Comparison of ENCODE assay signal across 8 mouse cellular contexts in the genomic region with DNA sequence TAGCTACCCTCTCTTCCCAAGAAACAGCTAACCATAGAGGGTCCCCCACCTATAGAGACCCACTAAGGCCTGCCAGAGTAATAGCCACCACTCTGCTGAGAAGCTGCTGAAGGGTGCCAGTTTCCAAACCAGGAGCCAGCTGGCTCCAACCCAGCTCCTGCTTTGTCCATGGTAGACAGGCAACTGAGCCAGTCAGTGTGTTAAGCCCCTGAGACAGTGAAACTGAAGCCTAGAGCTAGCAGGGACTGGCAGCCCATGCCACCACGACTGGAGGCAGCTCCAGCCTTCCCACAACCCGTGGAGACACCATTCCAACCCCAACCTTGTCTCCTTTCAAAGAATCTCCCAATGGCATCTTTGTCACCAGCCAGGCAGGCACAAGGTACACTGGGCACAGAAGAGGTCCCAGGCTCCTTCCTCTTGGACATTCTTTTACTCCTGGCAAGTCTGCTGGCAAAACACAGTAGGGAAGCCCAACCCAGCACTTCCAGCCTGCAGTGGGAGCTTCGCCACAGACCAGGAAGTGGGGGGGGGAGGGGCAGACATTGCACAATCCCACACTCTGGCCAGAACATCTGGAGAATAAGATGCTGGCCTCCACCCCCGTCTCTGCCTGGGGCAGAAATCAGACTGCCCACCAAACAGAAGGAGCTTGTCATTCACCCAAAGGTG. TPM values are rescaled to one million over a fixed set of nuclear protein-coding genes. Genes with fewer than 3 reads are reported as not detected.
DNase-seq lines count a peak whose midpoint lies in the region; ATAC-seq and TF ChIP-seq lines count a peak whose summit lies in the region.

No protein-coding gene starts in this region.

- no peak for TF ChIP-seq POLR2A in liver, adult 2 months (IDR thresholded peaks at IDR 0.05; ENCODE audit: extremely low read depth, insufficient read depth, low read length)
- no peak for TF ChIP-seq POLR2A in myocyte (IDR thresholded peaks at IDR 0.05; ENCODE audit: insufficient read length, low read depth)

- 17% methylated on average over 4 of the region's 4 CpGs for WGBS in hindbrain, embryonic 14.5 days
- 8% methylated on average over 4 of the region's 4 CpGs for WGBS in liver, adult 2 months

- TF ChIP-seq CTCF in liver, adult 2 months (IDR thresholded peaks at IDR 0.05; ENCODE audit: low read depth, low read length) = no peak

- DNase-seq in adrenal gland, adult (ENCODE audit: inconsistent age in 2 of 2, low spot score in 1 of 2) = peak; percentile 74 to 92
- no peak for DNase-seq in adrenal gland, adult 8-10 months
- peak; percentile 54 for DNase-seq in brain, adult 2 months (ENCODE audit: low read depth, low spot score)
- DNase-seq in gastrocnemius, postnatal 10 days = peak; percentile 85
- DNase-seq in hindbrain, embryonic 14.5 days (ENCODE audit: low spot score) = peak; percentile 52
- DNase-seq in liver, adult 2 months (ENCODE audit: extremely low read depth, low read depth, low spot score) = peak; percentile 63
- no peak for DNase-seq in B cell, adult 2 months

- peak overlapping the region; percentile 40 for H3K27ac ChIP-seq in hindbrain, embryonic 14.5 days
- peak overlapping the region; percentile 49 for H3K27ac ChIP-seq in liver, adult 2 months (replicated peaks; ENCODE audit: insufficient read depth, low read depth, low read length)

- H3K79me2 ChIP-seq in liver, adult 2 months (ENCODE audit: control insufficient read depth, insufficient read depth, low read length) = no peaks in the 10 kb centered on the region
- peaks cover 19% of the 10 kb centered on the region for H3K79me2 ChIP-seq in myocyte (ENCODE audit: control insufficient read depth, insufficient read depth)

- H3K4me2 ChIP-seq in hindbrain, embryonic 14.5 days (replicated peaks) = no peak overlapping the region
- peak overlapping the region; percentile 76 for H3K4me2 ChIP-seq in myocyte (ENCODE audit: low read depth)

- no peak overlapping the region for H3ac ChIP-seq in myocyte (ENCODE audit: control insufficient read depth, insufficient read length)

- ATAC-seq in hindbrain, embryonic 14.5 days (ENCODE audit: low FRiP score) = no peak; the same call in 1 of the 2 replicates

- no peak overlapping the region for H3K4me3 ChIP-seq in hindbrain, embryonic 14.5 days (replicated peaks; ENCODE audit: low read length)
- H3K4me3 ChIP-seq in liver, adult 2 months (ENCODE audit: insufficient read depth, low read depth, low read length) = no peak overlapping the region
- H3K4me3 ChIP-seq in myocyte = no peak overlapping the region

- no peak overlapping the region for H3K9ac ChIP-seq in hindbrain, embryonic 14.5 days
- H3K9ac ChIP-seq in liver, adult 2 months (ENCODE audit: low read depth, low read length) = no peak overlapping the region

- H3K4me1 ChIP-seq in hindbrain, embryonic 14.5 days (replicated peaks; ENCODE audit: control insufficient read depth, insufficient read depth, low read length) = peaks cover 26% of the 10 kb centered on the region
- peaks cover 19% of the 10 kb centered on the region for H3K4me1 ChIP-seq in liver, adult 2 months (ENCODE audit: control insufficient read depth, insufficient read depth, low read length)

- peaks cover 6% of the 10 kb centered on the region; the same call in 1 of the 2 replicates for H3K36me3 ChIP-seq in hindbrain, embryonic 14.5 days (replicated peaks; ENCODE audit: control insufficient read depth, insufficient read depth)
- no peaks in the 10 kb centered on the region for H3K36me3 ChIP-seq in liver, adult 2 months (ENCODE audit: control insufficient read depth, insufficient read depth, low read length)
- no peaks in the 10 kb centered on the region for H3K36me3 ChIP-seq in myocyte (ENCODE audit: control insufficient read depth, insufficient read depth)

- no peaks in the 10 kb centered on the region for H3K9me3 ChIP-seq in hindbrain, embryonic 14.5 days (ENCODE audit: control insufficient read depth, low read length)

- H3K27me3 ChIP-seq in hindbrain, embryonic 14.5 days (ENCODE audit: control insufficient read depth, insufficient read depth, low read length) = peaks cover 26% of the 10 kb centered on the region
- H3K27me3 ChIP-seq in liver, adult 2 months (ENCODE audit: control insufficient read depth, insufficient read depth, low read length) = no peaks in the 10 kb centered on the region
- H3K27me3 ChIP-seq in myocyte (ENCODE audit: control insufficient read depth, insufficient read depth, insufficient read length) = no peaks in the 10 kb centered on the region

TF ChIP-seq in myocyte, 11 proteins besides CTCF, POLR2A, EP300 and RAD21:
- TF ChIP-seq TCF12 (IDR thresholded peaks at IDR 0.05; ENCODE audit: insufficient read depth, poor library complexity, severe bottlenecking) (peak; percentile 67), MYOD1 (IDR thresholded peaks at IDR 0.05; ENCODE audit: control insufficient read depth in 1 of 3, insufficient read length in 2 of 3, low read depth in 2 of 3) (no peak), POLR2AphosphoS2 (IDR thresholded peaks at IDR 0.05; ENCODE audit: insufficient read length, low read depth) (peak; percentile 27), CEBPB (IDR thresholded peaks at IDR 0.05; ENCODE audit: insufficient read depth, poor library complexity, severe bottlenecking) (peak; percentile 100), TCF3 (IDR thresholded peaks at IDR 0.05; ENCODE audit: insufficient read length, low read depth) (no peak), E2F4 (IDR thresholded peaks at IDR 0.05; ENCODE audit: insufficient read depth) (no peak), USF1 (IDR thresholded peaks at IDR 0.05; ENCODE audit: low read depth) (no peak), MYOG (IDR thresholded peaks at IDR 0.05; ENCODE audit: control insufficient read depth in 1 of 3, insufficient read depth in 1 of 3, insufficient read length in 2 of 3, low read depth in 2 of 3) (no peak), MAX (IDR thresholded peaks at IDR 0.05; ENCODE audit: low read depth) (no peak), SRF (IDR thresholded peaks at IDR 0.05; ENCODE audit: control insufficient read depth, insufficient read length, low read depth) (no peak), REST (IDR thresholded peaks at IDR 0.05; ENCODE audit: insufficient read depth, insufficient read length) (no peak)

RNA-seq across cellular contexts. Expression of gene Mpg, which starts 1.7 kb away (rescaled TPM):
- 10 to 100 TPM; 18.2 to 41.0 (median 33.3) TPM for total RNA-seq in adrenal gland, adult 8-10 months (2022)
- 10 to 100 TPM; 11.2 to 14.3 TPM for total RNA-seq in gastrocnemius, postnatal 10 days (2021)
- polyA plus RNA-seq in hindbrain, embryonic 14.5 days (2014; fragmentation: Nextera tagmentation; extraction: Ambion mirVana) = 29.7 and 37.5 TPM in 2 replicates
- 9.0 and 10.3 TPM in 2 replicates for total RNA-seq in liver, adult 2 months (2014; rRNA removed)
- 7.1 and 9.1 TPM in 2 replicates for polyA plus RNA-seq in liver, adult 2 months (2012; rRNA removed)
- polyA plus RNA-seq in myocyte (2012; fragmentation: generic; extraction: Trizol) = 23.8 TPM

RNA-seq across cellular contexts. Expression of gene Rhbdf1, which starts 2.5 kb away (rescaled TPM):
- 10 to 100 TPM; 24.5 to 40.0 (median 33.1) TPM for total RNA-seq in adrenal gland, adult 8-10 months (2022)
- total RNA-seq in gastrocnemius, postnatal 10 days (2021) = 10 to 100 TPM; 26.3 to 35.3 TPM
- polyA plus RNA-seq in hindbrain, embryonic 14.5 days (2014; fragmentation: Nextera tagmentation; extraction: Ambion mirVana) = 18.9 and 20.0 TPM in 2 replicates
- total RNA-seq in liver, adult 2 months (2014; rRNA removed) = 3.1 and 3.8 TPM in 2 replicates
- polyA plus RNA-seq in liver, adult 2 months (2012; rRNA removed) = 11.1 and 18.0 TPM in 2 replicates
- 73.3 TPM for polyA plus RNA-seq in myocyte (2012; fragmentation: generic; extraction: Trizol)

RNA-seq across cellular contexts. Expression of gene Snrnp25, which starts 19.4 kb away (rescaled TPM):
- 10 to 100 TPM; 12.7 to 21.5 (median 18.0) TPM for total RNA-seq in adrenal gland, adult 8-10 months (2022)
- 1 to 10 TPM; 7.6 to 8.6 TPM for total RNA-seq in gastrocnemius, postnatal 10 days (2021)
- polyA plus RNA-seq in hindbrain, embryonic 14.5 days (2014; fragmentation: Nextera tagmentation; extraction: Ambion mirVana) = 48.6 and 49.9 TPM in 2 replicates
- total RNA-seq in liver, adult 2 months (2014; rRNA removed) = 10.9 and 11.7 TPM in 2 replicates
- polyA plus RNA-seq in liver, adult 2 months (2012; rRNA removed) = 6.0 and 7.6 TPM in 2 replicates
- 58.3 TPM for polyA plus RNA-seq in myocyte (2012; fragmentation: generic; extraction: Trizol)

RNA-seq across cellular contexts. Expression of gene Il9r, which starts 24.5 kb away (rescaled TPM):
- total RNA-seq in adrenal gland, adult 8-10 months (2022) = under 1 TPM in 3 of 4 experiments, not detected in 1; 0.42 to 0.71 (median 0.62) TPM
- not detected for total RNA-seq in gastrocnemius, postnatal 10 days (2021)
- not detected in 2 replicates for polyA plus RNA-seq in hindbrain, embryonic 14.5 days (2014; fragmentation: Nextera tagmentation; extraction: Ambion mirVana)
- 0.20 TPM in 1 of 2 replicates, not detected in the other for total RNA-seq in liver, adult 2 months (2014; rRNA removed)
- polyA plus RNA-seq in liver, adult 2 months (2012; rRNA removed) = 0.06 and 0.07 TPM in 2 replicates
- 0.01 TPM for polyA plus RNA-seq in myocyte (2012; fragmentation: generic; extraction: Trizol)

RNA-seq across cellular contexts. Expression of gene Nprl3, which starts 42.9 kb away (rescaled TPM):
- 100 to 1,000 TPM in 2 of 4 experiments, 10 to 100 TPM in 2; 72.8 to 122 (median 105) TPM for total RNA-seq in adrenal gland, adult 8-10 months (2022)
- 10 to 100 TPM; 18.9 to 25.0 TPM for total RNA-seq in gastrocnemius, postnatal 10 days (2021)
- 23.7 and 35.3 TPM in 2 replicates for polyA plus RNA-seq in hindbrain, embryonic 14.5 days (2014; fragmentation: Nextera tagmentation; extraction: Ambion mirVana)
- 12.7 and 13.4 TPM in 2 replicates for total RNA-seq in liver, adult 2 months (2014; rRNA removed)
- polyA plus RNA-seq in liver, adult 2 months (2012; rRNA removed) = 46.7 and 65.4 TPM in 2 replicates
- 57.4 TPM for polyA plus RNA-seq in myocyte (2012; fragmentation: generic; extraction: Trizol)

Comparison
In these comparisons a context has a peak if more than half of its experiments do, and no peak if none do; other contexts are left out.
1. DNase-seq: peak in adrenal gland, adult (2 of 2), brain, adult 2 months (single experiment), gastrocnemius, postnatal 10 days (single experiment), hindbrain, embryonic 14.5 days (single experiment) and liver, adult 2 months (single experiment); none in adrenal gland, adult 8-10 months (single experiment) and B cell, adult 2 months (0 of 2).